Mouse (Mus musculus) spleen, adult 12 weeks (tissue): ENCODE measurements around the gene Ube2l6.
A peak's percentile ranks its signal among the peaks of the same experiment; 100 is the strongest.

ENCODE experiments used
- DNase-seq: peaks from one replicate; pipeline ENCODE4 v3.0.0; 2022; ENCODE audit warnings: low spot score

Gene Ube2l6

GRCm38 (mm10) chr2:84798493-84798921 is at the start of gene Ube2l6:
Ube2l6 (plus strand) TSS chr2:84798828.
- peak; percentile 81 for DNase-seq

GRCm38 (mm10) chr2:84750115-84750514 is 48.5 kb upstream of the Ube2l6 start:
- DNase-seq: no peak

GRCm38 (mm10) chr2:84756245-84756644 is 42.4 kb upstream of the Ube2l6 start:
- DNase-seq: no peak

GRCm38 (mm10) chr2:84757026-84757682 is 41.5 kb upstream of the Ube2l6 start:
- no peak for DNase-seq

- DNase-seq: no peak
Measured at GRCm38 (mm10) chr2:84758542-84759127, 40.0 kb upstream of the Ube2l6 start.

- DNase-seq: no peak
Measured at GRCm38 (mm10) chr2:84760777-84761176, 37.9 kb upstream of the Ube2l6 start.

- DNase-seq: no peak
Measured at GRCm38 (mm10) chr2:84761309-84761708, 37.3 kb upstream of the Ube2l6 start.

GRCm38 (mm10) chr2:84761840-84762239 is 36.8 kb upstream of the Ube2l6 start:
- no peak for DNase-seq

- DNase-seq: no peak
Measured at GRCm38 (mm10) chr2:84762295-84762694, 36.3 kb upstream of the Ube2l6 start.

GRCm38 (mm10) chr2:84762818-84763217 is 35.8 kb upstream of the Ube2l6 start:
- DNase-seq: no peak

GRCm38 (mm10) chr2:84770501-84770900 is 28.1 kb upstream of the Ube2l6 start:
- no peak for DNase-seq

- no peak for DNase-seq
Measured at GRCm38 (mm10) chr2:84772454-84772853, 26.2 kb upstream of the Ube2l6 start.

GRCm38 (mm10) chr2:84773195-84773594 is 25.4 kb upstream of the Ube2l6 start:
- DNase-seq: no peak

- DNase-seq: no peak
Measured at GRCm38 (mm10) chr2:84774751-84775150, 23.9 kb upstream of the Ube2l6 start.

- no peak for DNase-seq
Measured at GRCm38 (mm10) chr2:84775241-84775640, 23.4 kb upstream of the Ube2l6 start, which contains the start of gene Serping1. Serping1 (minus strand) TSS chr2:84775444.

- no peak for DNase-seq
Measured at GRCm38 (mm10) chr2:84775665-84776064, 23.0 kb upstream of the Ube2l6 start.

- no peak for DNase-seq
Measured at GRCm38 (mm10) chr2:84777706-84778105, 20.9 kb upstream of the Ube2l6 start.

- no peak for DNase-seq
Measured at GRCm38 (mm10) chr2:84779210-84779609, 19.4 kb upstream of the Ube2l6 start.

GRCm38 (mm10) chr2:84783315-84783714 is 15.3 kb upstream of the Ube2l6 start:
- no peak for DNase-seq

- no peak for DNase-seq
Measured at GRCm38 (mm10) chr2:84783840-84784566, 14.6 kb upstream of the Ube2l6 start.

- no peak for DNase-seq
Measured at GRCm38 (mm10) chr2:84788316-84788715, 10.3 kb upstream of the Ube2l6 start.

GRCm38 (mm10) chr2:84790418-84790817 is 8.2 kb upstream of the Ube2l6 start:
- no peak for DNase-seq

GRCm38 (mm10) chr2:84792516-84792915 is 6.1 kb upstream of the Ube2l6 start:
- DNase-seq: no peak
